Mouse (Mus musculus) midbrain, embryonic 10.5 days (tissue): ENCODE results near the gene Gltp. TPM values are rescaled to one million over a fixed set of nuclear protein-coding genes. Genes with fewer than 3 reads are reported as not detected.

Experiments used
- DNase-seq: peaks from one replicate; pipeline ENCODE4 v3.0.0-alpha.2; 2017; ENCODE audit warnings: low spot score
- H3K27ac ChIP-seq: fragments of 300-500 bp; sonication (generic); replicated peaks from 2 replicates; pipeline ENCODE4 v1.5.1; 2016; ENCODE audit warnings: mild to moderate bottlenecking
- H3K27me3 ChIP-seq: fragments of 300-500 bp; sonication (generic); 2 replicates; pipeline ENCODE4 v1.6.1; 2016; ENCODE audit warnings: low read depth, mild to moderate bottlenecking; ENCODE audit not compliant: poor library complexity, severe bottlenecking
- H3K36me3 ChIP-seq: fragments of 300-500 bp; sonication (generic); 2 replicates; pipeline ENCODE4 v1.6.1; 2016; ENCODE audit warnings: mild to moderate bottlenecking, moderate library complexity
- H3K4me1 ChIP-seq: fragments of 300-500 bp; sonication (generic); 2 replicates; pipeline ENCODE4 v1.6.1; 2016
- H3K4me3 ChIP-seq: fragments of 300-500 bp; sonication (generic); 2 replicates; pipeline ENCODE4 v1.5.1; 2016; ENCODE audit warnings: mild to moderate bottlenecking, moderate library complexity
- H3K9me3 ChIP-seq: fragments of 300-500 bp; sonication (generic); replicated peaks from 2 replicates; pipeline ENCODE4 v1.6.1; 2016; ENCODE audit warnings: mild to moderate bottlenecking
- WGBS: fragments of 180-500 bp; shearing (Covaris S2); methylation state at CpG from one replicate; pipeline ENCODE4 v1.1.7; 2016; 5-methylcytosine and 5-hydroxymethylcytosine counted together
- polyA plus RNA-seq: library from polyadenylated mRNA; unstranded; fragments of >200 nt; fragmentation: Nextera tagmentation; extraction: Ambion mirVana; gene quantifications from 2 replicates; pipeline ENCODE4 v1.2.1, GENCODE M21; 2016

Gene Gltp
- polyA plus RNA-seq, 1 experiment from 2014 or later = 81.8 TPM

GRCm38 (mm10) chr5:114669014-114669413 lies 21.8 kb downstream of the Gltp start:
- H3K27me3 ChIP-seq = peaks cover 7% of the 10 kb centered on the region; the same call in 1 of the 2 replicates
- H3K4me1 ChIP-seq = peaks cover 15% of the 10 kb centered on the region
- H3K9me3 ChIP-seq = no peaks in the 10 kb centered on the region
- peaks cover 24% of the 10 kb centered on the region for H3K36me3 ChIP-seq
- WGBS = 84% methylated on average over 5 of the region's 5 CpGs
- no peak overlapping the region for H3K4me3 ChIP-seq
- no peak for DNase-seq
- H3K27ac ChIP-seq = no peak overlapping the region

GRCm38 (mm10) chr5:114667228-114667856 lies 23.4 kb downstream of the Gltp start:
- Histone ChIP-seq H3K27ac (no peak overlapping the region), H3K36me3 (peaks cover 10% of the 10 kb centered on the region; the same call in 1 of the 2 replicates), H3K27me3 (peaks cover 7% of the 10 kb centered on the region; the same call in 1 of the 2 replicates), H3K9me3 (no peaks in the 10 kb centered on the region), H3K4me3 (peak overlapping the region; percentile 48), H3K4me1 (peaks cover 15% of the 10 kb centered on the region)
- DNase-seq = peak; percentile 98
- WGBS = 4% methylated on average over 36 of the region's 36 CpGs

GRCm38 (mm10) chr5:114666659-114667058 lies 24.1 kb downstream of the Gltp start:
- Histone ChIP-seq H3K27ac (no peak overlapping the region), H3K36me3 (peaks cover 10% of the 10 kb centered on the region; the same call in 1 of the 2 replicates), H3K4me3 (no peak overlapping the region), H3K4me1 (peaks cover 15% of the 10 kb centered on the region), H3K27me3 (peaks cover 7% of the 10 kb centered on the region; the same call in 1 of the 2 replicates), H3K9me3 (no peaks in the 10 kb centered on the region)
- 88% methylated on average over 1 of the region's 1 CpGs for WGBS
- DNase-seq = no peak

GRCm38 (mm10) chr5:114664750-114665149 lies 26.0 kb downstream of the Gltp start:
- peaks cover 17% of the 10 kb centered on the region for H3K27me3 ChIP-seq
- no peaks in the 10 kb centered on the region for H3K9me3 ChIP-seq
- peaks cover 9% of the 10 kb centered on the region for H3K4me1 ChIP-seq
- H3K4me3 ChIP-seq = no peak overlapping the region
- no peak overlapping the region for H3K27ac ChIP-seq
- no peak for DNase-seq
- peaks cover 2% of the 10 kb centered on the region; the same call in 1 of the 2 replicates for H3K36me3 ChIP-seq
- 83% methylated on average over 7 of the region's 7 CpGs for WGBS

DNA sequence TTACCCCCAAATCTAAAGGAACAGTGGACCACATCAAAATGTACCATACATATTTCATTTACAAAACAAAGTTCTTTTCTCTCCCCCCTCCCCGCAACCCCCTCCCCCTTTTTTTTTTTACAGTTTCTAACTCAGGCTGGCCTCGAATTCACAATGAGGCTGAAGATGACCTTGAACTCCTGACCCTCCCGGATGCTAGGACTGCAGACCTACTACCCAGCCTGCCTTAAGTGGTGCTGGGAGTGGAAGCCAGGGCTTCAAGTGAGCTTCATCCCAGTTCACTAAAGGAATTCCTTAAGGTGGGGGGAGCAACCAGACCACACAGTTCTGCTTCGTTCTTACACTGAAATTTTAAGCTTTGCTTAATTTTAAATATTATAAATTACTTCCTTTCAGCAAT lies 26.6 kb downstream of the Gltp start:
- H3K27me3 ChIP-seq = peaks cover 23% of the 10 kb centered on the region
- DNase-seq = no peak
- no peaks in the 10 kb centered on the region for H3K36me3 ChIP-seq
- H3K4me3 ChIP-seq = no peak overlapping the region
- no peak overlapping the region for H3K27ac ChIP-seq
- 87% methylated on average over 4 of the region's 4 CpGs for WGBS
- no peaks in the 10 kb centered on the region for H3K9me3 ChIP-seq
- peaks cover 9% of the 10 kb centered on the region for H3K4me1 ChIP-seq

- 77% methylated on average over 6 of the region's 6 CpGs for WGBS
- Histone ChIP-seq H3K27me3 (peaks cover 47% of the 10 kb centered on the region), H3K4me1 (peaks cover 13% of the 10 kb centered on the region), H3K27ac (no peak overlapping the region), H3K9me3 (no peaks in the 10 kb centered on the region), H3K4me3 (no peak overlapping the region), H3K36me3 (no peaks in the 10 kb centered on the region)
- DNase-seq = no peak
These were observed 29.8 kb downstream of the Gltp start for GRCm38 (mm10) chr5:114661029-114661428.

GRCm38 (mm10) chr5:114658255-114658654 lies 32.5 kb downstream of the Gltp start, which contains the start of gene Trpv4:
Gene Trpv4, minus strand, starts transcription at chr5:114658421.
- no peaks in the 10 kb centered on the region for H3K9me3 ChIP-seq
- no peak within 1 kb of the TSS; the same call in 1 of the 2 replicates for H3K27ac ChIP-seq
- peak within 1 kb of the TSS; percentile 57 for H3K4me3 ChIP-seq
- H3K36me3 ChIP-seq = no peaks in the 10 kb centered on the region
- 2% methylated on average over 47 of the region's 47 CpGs for whole genome bisulfite sequencing
- H3K4me1 ChIP-seq = peaks cover 13% of the 10 kb centered on the region
- H3K27me3 ChIP-seq = peaks cover 70% of the 10 kb centered on the region
- DNase-seq = no peak

DNA sequence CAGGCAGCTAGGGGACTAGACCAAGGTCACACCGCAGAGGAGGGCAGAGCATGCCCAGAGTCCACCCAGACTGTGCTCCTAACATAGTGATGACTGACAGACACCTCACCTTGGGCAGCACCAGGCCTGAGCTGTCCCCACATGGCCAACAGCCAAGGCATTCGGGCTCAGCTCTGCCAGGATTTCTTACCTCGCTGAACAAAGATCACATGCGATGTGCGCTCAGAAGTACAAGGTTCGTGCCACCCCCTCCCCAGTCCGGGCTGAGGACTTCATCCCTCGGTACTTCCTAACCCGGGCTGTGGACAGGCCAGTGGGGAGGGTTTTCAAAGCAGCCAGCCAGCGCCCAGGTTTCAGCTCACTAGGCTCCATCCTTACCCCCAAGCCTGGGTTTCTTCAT lies 33.4 kb downstream of the Gltp start:
- 34% methylated on average over 10 of the region's 10 CpGs for WGBS
- H3K27me3 ChIP-seq = peaks cover 78% of the 10 kb centered on the region

DNA sequence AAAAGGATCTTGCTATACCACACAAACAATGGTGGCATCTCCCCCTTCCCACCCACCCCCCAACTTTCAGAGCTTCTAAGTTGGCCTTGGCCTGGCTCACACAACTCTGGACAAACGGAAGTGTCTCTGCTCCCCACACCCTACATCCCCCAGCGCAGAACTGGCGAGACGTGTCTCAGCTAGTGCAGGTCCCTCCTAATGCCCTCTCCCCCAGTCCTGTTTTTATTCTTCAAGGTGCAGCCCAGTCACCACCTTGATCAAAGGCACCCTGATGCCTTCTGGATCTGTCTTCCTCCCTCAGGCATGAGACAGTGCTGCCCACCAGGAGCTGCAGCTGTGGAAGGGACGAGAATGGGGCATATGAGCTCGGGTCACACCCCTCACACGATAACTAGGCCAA lies 34.5 kb downstream of the Gltp start:
- H3K36me3 ChIP-seq = no peaks in the 10 kb centered on the region
- H3K27me3 ChIP-seq = peaks cover 87% of the 10 kb centered on the region
- H3K9me3 ChIP-seq = no peaks in the 10 kb centered on the region
- no peak overlapping the region for H3K4me3 ChIP-seq
- H3K27ac ChIP-seq = no peak overlapping the region
- WGBS = 84% methylated on average over 7 of the region's 7 CpGs
- peaks cover 22% of the 10 kb centered on the region for H3K4me1 ChIP-seq
- no peak for DNase-seq

More for the DNA sequence above, 33.4 kb downstream of the Gltp start:
- H3K27ac ChIP-seq = no peak overlapping the region
- no peaks in the 10 kb centered on the region for H3K36me3 ChIP-seq
- peaks cover 13% of the 10 kb centered on the region for H3K4me1 ChIP-seq
- H3K4me3 ChIP-seq = peak overlapping the region; percentile 57
- DNase-seq = no peak
- no peaks in the 10 kb centered on the region for H3K9me3 ChIP-seq

DNA sequence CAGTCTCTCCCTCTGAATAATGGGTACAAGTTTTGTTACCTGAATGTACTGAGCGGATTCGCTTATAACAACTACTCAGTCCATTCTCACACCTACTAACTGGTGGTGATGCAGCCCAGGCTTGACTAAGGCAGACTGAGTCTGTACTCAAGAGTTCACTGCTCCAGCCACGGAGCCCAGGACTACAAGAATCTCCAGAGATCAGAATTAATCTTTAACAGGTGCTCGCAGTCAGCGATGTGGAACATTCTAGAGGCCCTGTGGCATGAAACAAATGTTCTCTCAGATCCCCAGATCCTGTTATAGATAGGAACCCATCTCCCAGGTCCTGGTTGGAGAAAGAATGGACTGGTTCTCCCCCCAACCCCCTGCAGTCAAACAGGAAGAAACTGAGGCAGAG lies 35.1 kb downstream of the Gltp start:
- no peaks in the 10 kb centered on the region for H3K36me3 ChIP-seq
- H3K4me3 ChIP-seq = no peak overlapping the region
- WGBS = 90% methylated on average over 5 of the region's 5 CpGs
- H3K27ac ChIP-seq = no peak overlapping the region
- peaks cover 28% of the 10 kb centered on the region for H3K4me1 ChIP-seq
- no peaks in the 10 kb centered on the region for H3K9me3 ChIP-seq
- no peak for DNase-seq
- peaks cover 92% of the 10 kb centered on the region for H3K27me3 ChIP-seq

- Histone ChIP-seq H3K27ac (no peak overlapping the region), H3K4me3 (no peak overlapping the region), H3K36me3 (no peaks in the 10 kb centered on the region), H3K27me3 (peaks cover 92% of the 10 kb centered on the region), H3K4me1 (peaks cover 41% of the 10 kb centered on the region), H3K9me3 (no peaks in the 10 kb centered on the region)
- WGBS = 80% methylated on average over 15 of the region's 15 CpGs
- no peak for DNase-seq
These were observed 36.9 kb downstream of the Gltp start for GRCm38 (mm10) chr5:114653656-114654437.

DNA sequence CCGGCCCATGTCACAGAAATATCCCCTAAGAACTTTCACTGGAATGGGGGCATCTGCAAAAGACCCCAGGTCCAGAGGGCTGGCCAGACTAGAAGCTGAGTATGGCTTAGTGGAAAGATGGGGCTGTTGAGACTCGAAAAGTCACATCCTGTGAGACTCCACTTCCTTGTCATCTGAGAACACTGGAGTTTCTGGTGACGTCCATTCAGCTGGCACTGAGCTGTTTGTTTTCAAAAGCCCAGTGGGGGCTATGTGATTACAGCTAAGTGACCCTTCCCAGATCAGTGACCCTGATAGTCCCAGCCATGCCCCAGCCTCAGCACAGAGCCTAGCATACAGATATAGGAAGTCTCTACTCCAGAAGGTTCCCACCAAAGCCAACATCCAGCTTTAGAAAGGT lies 39.3 kb downstream of the Gltp start:
- Histone ChIP-seq H3K27ac (peak overlapping the region; percentile 46; the same call in 1 of the 2 replicates), H3K4me3 (no peak overlapping the region), H3K36me3 (no peaks in the 10 kb centered on the region), H3K27me3 (peaks cover 89% of the 10 kb centered on the region), H3K4me1 (peaks cover 49% of the 10 kb centered on the region), H3K9me3 (no peaks in the 10 kb centered on the region)
- no peak for DNase-seq
- WGBS = 21% methylated on average over 3 of the region's 3 CpGs

DNA sequence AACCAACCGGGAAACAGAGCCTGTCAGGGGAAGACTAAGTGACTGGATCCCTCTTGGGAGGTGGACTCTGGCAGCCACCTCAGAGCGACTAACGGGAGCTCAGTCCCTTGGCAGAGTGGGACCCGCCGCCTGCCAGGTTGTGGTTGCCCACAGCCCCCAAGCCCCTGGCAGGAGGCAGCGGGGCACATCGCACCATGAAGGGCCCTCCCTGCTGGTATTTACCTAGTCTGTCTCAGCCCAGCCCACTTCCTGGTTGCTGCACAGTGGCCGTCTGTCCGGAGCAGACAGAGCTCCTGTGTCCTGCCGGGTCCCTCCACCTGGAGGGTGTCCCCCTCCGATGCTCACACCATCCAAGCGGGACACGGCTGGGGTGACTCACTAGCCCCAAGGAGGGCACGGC lies 39.8 kb downstream of the Gltp start:
- Histone ChIP-seq H3K4me3 (no peak overlapping the region), H3K4me1 (peaks cover 50% of the 10 kb centered on the region), H3K36me3 (no peaks in the 10 kb centered on the region), H3K27ac (peak overlapping the region; percentile 46; the same call in 1 of the 2 replicates), H3K9me3 (no peaks in the 10 kb centered on the region), H3K27me3 (peaks cover 88% of the 10 kb centered on the region)
- WGBS = 36% methylated on average over 14 of the region's 14 CpGs
- no peak for DNase-seq
